Mouse (Mus musculus) hindbrain, postnatal 0 days (tissue): ENCODE measurements around the gene Wdr45b. TPM values are rescaled to one million over a fixed set of nuclear protein-coding genes. Genes with fewer than 3 reads are reported as not detected.

Experiments
- ATAC-seq: fragments of 200-750 bp; cut with Nextera tagmentation; 2 replicates; pipeline ENCODE4 v1.8.0; 2017; ENCODE audit warnings: mild to moderate bottlenecking, moderate TSS enrichment, moderate library complexity
- DNase-seq: peaks from one replicate; pipeline ENCODE4 v3.0.0-alpha.2; 2015; ENCODE audit warnings: low spot score
- H3K27ac ChIP-seq: fragments of 300-500 bp; sonication (generic); 2 replicates; pipeline ENCODE4 v1.5.1; 2014; ENCODE audit warnings: mild to moderate bottlenecking
- H3K27me3 ChIP-seq: fragments of 300-500 bp; sonication (generic); 2 replicates; pipeline ENCODE4 v1.6.1; 2014; ENCODE audit warnings: low read length, mixed read lengths; ENCODE audit not compliant: insufficient read depth
- H3K36me3 ChIP-seq: fragments of 300-500 bp; sonication (generic); 2 replicates; pipeline ENCODE4 v1.6.1; 2014; ENCODE audit warnings: low read length, mixed read lengths; ENCODE audit not compliant: insufficient read depth
- H3K4me1 ChIP-seq: fragments of 300-500 bp; sonication (generic); 2 replicates; pipeline ENCODE4 v1.6.1; 2014; ENCODE audit warnings: antibody characterized with exemption, low read length, mixed read lengths; ENCODE audit not compliant: insufficient read depth
- H3K4me2 ChIP-seq: fragments of 300-500 bp; sonication (generic); 2 replicates; pipeline ENCODE4 v1.6.1; 2014; ENCODE audit warnings: low read depth, mild to moderate bottlenecking, low read length, moderate library complexity, mixed read lengths
- H3K4me3 ChIP-seq: fragments of 300-500 bp; sonication (generic); 2 replicates; pipeline ENCODE4 v1.5.1; 2014; ENCODE audit warnings: low read length
- H3K9ac ChIP-seq: fragments of 300-500 bp; sonication (generic); replicated peaks from 2 replicates; pipeline ENCODE4 v1.6.1; 2014; ENCODE audit warnings: mild to moderate bottlenecking, low read length, moderate library complexity, mixed read lengths
- H3K9me3 ChIP-seq: fragments of 300-500 bp; sonication (generic); 2 replicates; pipeline ENCODE4 v1.6.1; 2016; ENCODE audit warnings: low read length, mixed read lengths
- CTCF ChIP-seq: IDR thresholded peaks from 2 replicates; pipeline ENCODE4 v1.5.1; 2016; ENCODE audit warnings: antibody characterized with exemption, control low read depth, low read depth
- WGBS: fragments of 180-500 bp; shearing (Covaris S2); extraction: QIAGEN DNeasy Blood & Tissue Kit; methylation state at CpG from one replicate; pipeline ENCODE4 v1.1.7; 2014; 5-methylcytosine and 5-hydroxymethylcytosine counted together
- polyA plus RNA-seq: library from polyadenylated mRNA; unstranded; fragments of >200 nt; fragmentation: Nextera tagmentation; extraction: Ambion mirVana; gene quantifications from 2 replicates; pipeline ENCODE4 v1.2.1, GENCODE M21; 2015
- total RNA-seq: library from RNA; depleted of rRNA; stranded (reverse); fragments of >200 nt; gene quantifications from 2 replicates; pipeline ENCODE4 v1.2.3, GENCODE M21; 2014

Wdr45b gene
- total and polyA plus RNA-seq, 2 experiments from 2014 or later = 77.9 to 88.7 TPM

DNA sequence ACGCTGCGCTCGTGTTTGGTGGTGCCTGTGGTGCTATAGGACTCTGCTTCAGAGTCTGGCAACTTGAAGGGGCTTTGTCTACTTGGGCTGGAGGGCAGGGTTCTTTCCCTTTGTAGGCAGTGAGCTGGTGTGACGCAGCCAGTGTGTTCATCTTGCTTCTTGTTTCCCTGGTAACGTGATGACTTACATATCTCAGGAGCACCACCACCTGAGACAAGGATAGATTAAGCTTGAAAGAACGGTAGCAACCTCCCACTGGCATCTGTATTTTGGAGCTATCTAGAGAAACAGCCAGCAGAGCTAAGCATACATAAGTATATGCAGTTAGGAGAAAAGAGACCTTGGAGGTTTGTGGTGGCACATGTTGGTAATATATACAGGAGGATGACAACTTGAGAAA is 48.9 kb downstream of the Wdr45b start:
- Histone ChIP-seq H3K4me1 (no peaks in the 10 kb centered on the region), H3K36me3 (peaks cover 51% of the 10 kb centered on the region; the same call in 1 of the 2 replicates), H3K4me2 (no peak overlapping the region), H3K27ac (no peak overlapping the region), H3K9me3 (0 out of 2 replicates have a peak, but pooled peaks cover 3% of the 10 kb centered on the region), H3K27me3 (no peaks in the 10 kb centered on the region), H3K9ac (no peak overlapping the region), H3K4me3 (no peak overlapping the region)
- no peak for DNase-seq
- 81% methylated on average over 6 of the region's 6 CpGs for WGBS
- no peak for ATAC-seq
- no peak for TF ChIP-seq CTCF

GRCm38 (mm10) chr11:121300265-121300664 is 54.0 kb downstream of the Wdr45b start:
- Histone ChIP-seq H3K9me3 (no peaks in the 10 kb centered on the region), H3K27me3 (no peaks in the 10 kb centered on the region), H3K9ac (no peak overlapping the region), H3K4me1 (no peaks in the 10 kb centered on the region), H3K4me2 (no peak overlapping the region), H3K36me3 (peaks cover 42% of the 10 kb centered on the region; the same call in 1 of the 2 replicates), H3K4me3 (no peak overlapping the region), H3K27ac (no peak overlapping the region)
- ATAC-seq (no peak), DNase-seq (no peak)
- TF ChIP-seq CTCF = no peak
- WGBS = 94% methylated on average over 9 of the region's 9 CpGs

DNA sequence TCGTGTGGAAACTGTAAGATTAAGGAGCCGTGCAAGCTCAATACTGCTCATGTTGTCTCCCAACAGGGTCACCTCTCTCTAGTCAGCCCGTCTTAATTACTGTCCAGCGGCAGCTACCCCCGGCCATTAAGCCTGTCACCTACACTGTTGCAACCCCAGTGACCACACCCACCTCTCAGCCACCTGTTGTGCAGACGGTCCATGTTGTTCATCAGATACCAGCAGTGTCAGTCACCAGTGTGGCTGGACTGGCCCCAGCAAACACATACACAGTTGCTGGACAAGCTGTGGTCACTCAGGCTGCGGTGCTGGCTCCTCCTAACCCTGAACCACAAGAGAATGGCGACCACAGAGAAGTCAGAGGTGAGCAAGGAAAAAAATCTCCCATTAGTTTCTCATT is 55.8 kb downstream of the Wdr45b start:
- Histone ChIP-seq H3K4me1 (no peaks in the 10 kb centered on the region), H3K36me3 (peaks cover 34% of the 10 kb centered on the region; the same call in 1 of the 2 replicates), H3K4me3 (no peak overlapping the region), H3K27ac (no peak overlapping the region), H3K4me2 (no peak overlapping the region), H3K9ac (no peak overlapping the region), H3K9me3 (no peaks in the 10 kb centered on the region), H3K27me3 (no peaks in the 10 kb centered on the region)
- ATAC-seq = no peak
- no peak for TF ChIP-seq CTCF
- DNase-seq = no peak
- WGBS = 91% methylated on average over 8 of the region's 8 CpGs

DNA sequence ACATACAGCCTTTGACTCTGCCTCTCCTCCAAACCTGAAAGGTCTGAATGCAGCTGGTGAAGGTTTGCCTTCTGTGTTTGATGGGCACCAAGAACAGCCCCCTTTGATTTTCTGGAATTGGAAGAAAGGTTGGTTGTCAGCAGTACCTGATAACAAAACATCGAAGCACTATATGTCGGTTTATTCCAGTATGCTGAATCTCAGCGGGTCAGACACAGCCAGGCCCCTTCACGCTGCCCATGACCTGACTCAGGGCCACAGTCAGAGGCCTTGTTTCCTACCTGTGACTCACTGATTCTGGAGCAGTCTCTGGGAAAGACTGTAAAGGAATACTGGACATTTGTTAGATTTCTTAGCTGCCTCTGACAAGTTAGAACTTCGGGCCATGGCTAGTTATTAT is 59.5 kb downstream of the Wdr45b start:
- no peaks in the 10 kb centered on the region for H3K27me3 ChIP-seq
- no peak overlapping the region for H3K9ac ChIP-seq
- WGBS = 96% methylated on average over 5 of the region's 5 CpGs
- H3K4me1 ChIP-seq = no peaks in the 10 kb centered on the region
- no peak overlapping the region for H3K4me3 ChIP-seq
- ATAC-seq (no peak), DNase-seq (no peak)
- TF ChIP-seq CTCF = no peak
- peaks cover 19% of the 10 kb centered on the region; the same call in 1 of the 2 replicates for H3K36me3 ChIP-seq
- H3K9me3 ChIP-seq = no peaks in the 10 kb centered on the region
- H3K4me2 ChIP-seq = no peak overlapping the region
- no peak overlapping the region for H3K27ac ChIP-seq

DNA sequence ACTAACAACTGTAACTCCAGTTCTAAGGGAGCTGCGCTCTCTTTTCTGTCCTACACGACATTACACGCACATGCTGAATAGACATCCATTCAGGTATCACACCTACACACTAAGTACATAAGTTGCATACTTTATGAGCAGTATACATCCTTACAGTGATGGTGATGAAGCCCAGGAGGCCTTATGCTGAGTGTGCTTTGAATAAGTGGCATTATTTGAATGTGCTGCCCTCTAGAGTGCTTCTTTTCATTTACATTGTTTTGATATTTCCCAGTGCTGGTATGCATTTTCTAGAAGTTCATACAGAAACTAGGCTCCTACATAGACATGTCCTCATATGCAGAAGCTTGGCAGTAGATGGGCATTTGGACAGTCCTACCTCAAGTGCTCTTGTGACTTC is 64.4 kb downstream of the Wdr45b start:
- Histone ChIP-seq H3K4me1 (no peaks in the 10 kb centered on the region), H3K9me3 (no peaks in the 10 kb centered on the region), H3K27ac (no peak overlapping the region), H3K27me3 (no peaks in the 10 kb centered on the region), H3K4me2 (no peak overlapping the region), H3K9ac (no peak overlapping the region), H3K36me3 (peaks cover 32% of the 10 kb centered on the region; the same call in 1 of the 2 replicates), H3K4me3 (no peak overlapping the region)
- no peak for TF ChIP-seq CTCF
- peak; percentile 11 for DNase-seq
- 93% methylated on average over 3 of the region's 3 CpGs for WGBS
- no peak for ATAC-seq

DNA sequence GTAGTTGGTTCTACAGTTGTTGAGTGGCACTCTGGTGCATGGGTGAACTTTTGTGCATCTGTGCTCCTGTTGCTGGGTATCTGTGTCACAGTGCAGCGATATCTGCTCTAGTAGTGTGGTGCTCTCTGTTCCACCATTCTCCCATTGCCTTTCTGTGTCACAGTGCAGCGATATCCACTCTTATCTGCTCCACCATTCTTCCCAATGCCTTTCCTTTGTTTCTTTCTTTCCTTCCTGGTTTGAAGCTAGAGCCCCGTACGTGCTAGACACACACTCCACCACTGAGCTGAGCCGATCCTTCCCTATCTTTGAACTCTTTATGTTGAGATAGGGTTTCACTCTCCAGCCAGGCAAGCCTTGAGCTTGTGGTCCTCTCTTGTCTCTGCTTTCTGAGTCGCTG is 71.3 kb downstream of the Wdr45b start:
- Histone ChIP-seq H3K4me1 (no peaks in the 10 kb centered on the region), H3K4me2 (no peak overlapping the region), H3K4me3 (no peak overlapping the region), H3K36me3 (peaks cover 8% of the 10 kb centered on the region; the same call in 1 of the 2 replicates), H3K9me3 (no peaks in the 10 kb centered on the region), H3K27ac (no peak overlapping the region), H3K9ac (no peak overlapping the region), H3K27me3 (no peaks in the 10 kb centered on the region)
- TF ChIP-seq CTCF = no peak
- 83% methylated on average over 6 of the region's 6 CpGs for WGBS
- DNase-seq (no peak), ATAC-seq (no peak)

DNA sequence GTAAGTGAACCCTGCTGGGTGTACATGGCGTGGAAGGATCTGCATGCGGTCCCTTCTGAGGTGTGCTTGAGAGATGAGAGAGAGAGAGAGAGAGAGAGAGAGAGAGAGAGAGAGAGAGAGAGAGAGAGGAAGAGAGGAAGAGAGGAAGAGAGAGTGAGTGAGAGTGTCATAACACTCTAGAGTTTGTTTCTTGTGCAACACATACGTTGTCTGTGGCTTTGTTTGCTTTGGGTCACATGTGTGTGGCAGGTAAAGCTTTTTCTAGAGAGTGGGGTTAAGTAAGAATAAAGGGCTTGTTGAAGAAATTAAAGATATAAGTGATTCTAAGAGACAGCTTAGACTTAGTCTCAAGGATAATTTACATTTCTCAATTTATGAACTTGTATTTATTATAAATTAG is 76.2 kb downstream of the Wdr45b start:
- H3K27ac ChIP-seq = no peak overlapping the region
- no peak for ATAC-seq
- no peak for DNase-seq
- no peaks in the 10 kb centered on the region for H3K27me3 ChIP-seq
- WGBS = 90% methylated on average over 3 of the region's 3 CpGs
- no peak for TF ChIP-seq CTCF
- no peaks in the 10 kb centered on the region for H3K9me3 ChIP-seq
- no peak overlapping the region for H3K4me3 ChIP-seq
- no peak overlapping the region for H3K4me2 ChIP-seq
- H3K4me1 ChIP-seq = no peaks in the 10 kb centered on the region
- no peak overlapping the region for H3K9ac ChIP-seq
- no peaks in the 10 kb centered on the region; the same call in 1 of the 2 replicates for H3K36me3 ChIP-seq
